Mouse (Mus musculus): ENCODE results near the gene Glod4. TPM values are rescaled to one million over a fixed set of nuclear protein-coding genes. Genes with fewer than 3 reads are reported as not detected.
A peak's percentile ranks its signal among the peaks of the same experiment; 100 is the strongest.

The Glod4 gene
- polyA plus RNA-seq, 1 experiment: 1.6 TPM

DNA sequence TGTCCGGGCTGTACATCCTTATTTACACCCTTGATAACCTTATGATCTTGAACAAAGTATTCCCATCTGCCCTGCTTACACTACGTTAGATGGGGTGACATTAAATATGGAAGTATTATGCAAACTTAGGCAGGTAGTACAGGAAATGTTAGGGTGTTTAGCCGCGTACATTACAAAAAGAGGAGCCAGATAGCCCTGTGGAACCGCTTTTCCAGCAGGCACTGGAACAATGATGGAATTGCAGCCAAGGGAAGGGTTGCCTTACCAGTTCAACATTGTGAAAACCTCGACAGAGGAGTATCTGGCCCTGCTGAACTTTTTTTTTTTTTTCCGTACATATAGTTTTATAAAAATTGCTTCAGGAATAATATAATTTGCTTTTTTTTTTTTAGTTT lies 63.4 kb downstream of the Glod4 start:
- Histone ChIP-seq H3K36me3 (ENCODE audit: control insufficient read depth, insufficient read depth, low read length) (0 out of 2 replicates have a peak, but pooled peaks cover 6% of the 10 kb centered on the region), H3K27ac (ENCODE audit: insufficient read depth, low read depth, low read length) (no peak overlapping the region), H3K4me1 (ENCODE audit: control insufficient read depth, insufficient read depth, insufficient read length, low read length) (0 out of 2 replicates have a peak, but pooled peaks cover 2% of the 10 kb centered on the region), H3K27me3 (ENCODE audit: control insufficient read depth, insufficient read depth, low read length) (no peaks in the 10 kb centered on the region), H3K4me3 (ENCODE audit: low read depth, low read length) (peak overlapping the region; percentile 77)
- no peak for TF ChIP-seq POLR2A (IDR thresholded peaks at IDR 0.05; ENCODE audit: low read depth, low read length)
- no peak for TF ChIP-seq CTCF (IDR thresholded peaks at IDR 0.05; ENCODE audit: extremely low read depth, insufficient read length, insufficient replicate concordance, low read depth, low read length)
- 10% methylated on average over 7 of the region's 7 CpGs for WGBS

DNA sequence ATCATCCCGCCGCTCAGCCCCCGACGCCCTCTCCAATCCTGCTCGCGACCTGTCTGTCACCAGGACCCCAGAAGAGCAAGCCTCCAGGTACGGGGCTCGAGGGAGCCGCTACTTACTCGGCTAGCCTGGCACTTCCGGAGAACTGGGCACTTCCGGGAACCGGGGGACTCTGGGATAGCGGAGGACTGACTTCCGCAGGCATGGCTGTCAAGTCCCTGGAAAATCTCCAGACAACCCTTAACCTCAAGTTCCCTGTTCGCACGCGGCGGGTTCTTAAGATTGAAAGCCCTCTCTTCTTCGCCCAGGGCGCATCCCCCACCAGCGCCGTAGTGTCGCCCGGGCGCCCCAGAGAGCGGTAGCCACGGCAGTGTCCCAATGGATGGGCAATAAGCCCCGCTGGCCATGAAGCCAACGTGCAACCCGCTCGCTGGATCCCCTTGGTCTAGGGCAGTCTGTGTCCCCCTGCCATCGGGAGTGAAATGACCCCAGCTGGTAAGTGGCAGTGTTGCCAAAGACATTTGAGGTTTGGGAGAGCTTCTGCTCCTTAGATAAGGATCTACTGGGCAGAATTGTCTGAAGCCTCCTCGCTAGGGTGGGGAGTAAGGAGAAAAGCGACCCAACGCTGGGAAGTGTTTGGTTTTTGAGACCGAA lies 63.9 kb downstream of the Glod4 start, which contains the start of the genes Vps53 and Fam57a:
Gene Vps53, minus strand, starts transcription at position 153 of the 651 bp plus-strand sequence.
Gene Fam57a, plus strand, starts transcription at position 177 of the 651 bp plus-strand sequence.
- Histone ChIP-seq H3K27ac (ENCODE audit: insufficient read depth, low read depth, low read length) (peak within 1 kb of the TSS; percentile 66), H3K27me3 (ENCODE audit: control insufficient read depth, insufficient read depth, low read length) (no peaks in the 10 kb centered on the region), H3K4me3 (ENCODE audit: low read depth, low read length) (peak within 1 kb of the TSS; percentile 77), H3K36me3 (ENCODE audit: control insufficient read depth, insufficient read depth, low read length) (0 out of 2 replicates have a peak, but pooled peaks cover 6% of the 10 kb centered on the region), H3K4me1 (ENCODE audit: control insufficient read depth, insufficient read depth, insufficient read length, low read length) (0 out of 2 replicates have a peak, but pooled peaks cover 2% of the 10 kb centered on the region)
- under 1% methylated on average over 37 of the region's 37 CpGs for WGBS
- TF ChIP-seq POLR2A (IDR thresholded peaks at IDR 0.05; ENCODE audit: low read depth, low read length) (peak; percentile 73; the same call in 1 of the 2 replicates), CTCF (IDR thresholded peaks at IDR 0.05; ENCODE audit: extremely low read depth, insufficient read length, insufficient replicate concordance, low read depth, low read length) (no peak)

DNA sequence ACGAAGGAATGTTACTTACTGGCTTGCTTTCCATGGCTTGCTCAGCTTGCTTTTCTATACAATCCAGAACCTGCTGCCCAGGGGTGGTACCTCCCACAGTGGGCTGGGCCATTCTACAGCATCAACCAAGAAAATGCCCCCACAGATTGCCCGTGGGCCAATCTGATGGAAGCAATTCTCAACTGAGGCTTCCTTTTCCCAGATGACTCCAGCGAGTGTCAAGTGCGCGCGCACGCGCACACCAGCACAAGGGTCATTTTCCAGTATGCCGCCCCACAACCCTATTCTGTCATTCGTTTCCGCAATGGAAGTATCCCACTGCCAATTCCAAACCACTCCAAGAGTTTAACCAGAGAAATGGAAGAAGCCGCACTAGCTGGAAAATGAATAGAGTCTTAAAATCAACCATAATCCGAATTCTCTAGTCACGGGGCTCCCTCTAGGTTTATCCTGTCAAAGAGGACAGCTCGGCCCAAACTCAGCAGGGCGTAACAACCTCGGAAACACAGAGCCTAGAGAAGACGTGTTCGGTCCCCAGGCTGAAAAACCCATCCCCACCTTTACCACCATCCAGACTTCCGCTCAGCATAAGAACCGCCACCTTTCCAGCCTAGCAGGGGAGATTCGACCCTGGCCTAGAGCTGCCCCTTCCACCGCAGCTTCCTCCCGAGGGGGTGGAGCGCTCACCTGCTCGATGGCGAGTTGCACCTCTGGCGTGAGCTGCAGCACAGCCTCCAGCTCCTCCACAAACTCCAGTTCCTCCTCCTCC lies 64.6 kb downstream of the Glod4 start:
- WGBS: under 1% methylated on average over 28 of the region's 28 CpGs
- peaks cover 9% of the 10 kb centered on the region for H3K36me3 ChIP-seq (ENCODE audit: control insufficient read depth, insufficient read depth, low read length)
- peak overlapping the region; percentile 66 for H3K27ac ChIP-seq (ENCODE audit: insufficient read depth, low read depth, low read length)
- no peaks in the 10 kb centered on the region for H3K27me3 ChIP-seq (ENCODE audit: control insufficient read depth, insufficient read depth, low read length)
- 0 out of 2 replicates have a peak, but pooled peaks cover 2% of the 10 kb centered on the region for H3K4me1 ChIP-seq (ENCODE audit: control insufficient read depth, insufficient read depth, insufficient read length, low read length)
- TF ChIP-seq POLR2A (IDR thresholded peaks at IDR 0.05; ENCODE audit: low read depth, low read length) (no peak), CTCF (IDR thresholded peaks at IDR 0.05; ENCODE audit: extremely low read depth, insufficient read length, insufficient replicate concordance, low read depth, low read length) (no peak)
- H3K4me3 ChIP-seq (ENCODE audit: low read depth, low read length): peak overlapping the region; percentile 77

DNA sequence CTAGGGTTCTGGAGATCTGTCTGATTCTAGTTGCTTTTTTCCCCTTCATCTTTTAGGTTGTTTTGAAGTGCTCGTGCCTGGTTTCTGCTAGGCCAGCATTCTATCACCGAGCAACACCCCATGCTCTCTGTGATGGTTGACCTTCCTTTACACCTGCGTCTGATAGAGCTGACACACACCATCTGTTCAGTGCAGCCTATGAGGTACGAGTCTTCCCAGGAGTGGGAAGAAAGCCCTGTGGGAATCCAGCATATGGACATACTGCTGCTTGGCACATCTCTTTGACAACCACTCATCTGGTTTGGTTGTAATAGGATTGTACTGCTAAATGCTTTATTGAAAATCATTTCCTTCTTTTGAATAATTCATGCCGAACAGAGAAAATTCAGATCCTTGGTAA lies 73.3 kb downstream of the Glod4 start:
- no peaks in the 10 kb centered on the region for H3K4me1 ChIP-seq (ENCODE audit: control insufficient read depth, insufficient read depth, insufficient read length, low read length)
- H3K27ac ChIP-seq (ENCODE audit: insufficient read depth, low read depth, low read length): no peak overlapping the region
- TF ChIP-seq POLR2A (IDR thresholded peaks at IDR 0.05; ENCODE audit: low read depth, low read length) (no peak), CTCF (IDR thresholded peaks at IDR 0.05; ENCODE audit: extremely low read depth, insufficient read length, insufficient replicate concordance, low read depth, low read length) (no peak)
- H3K36me3 ChIP-seq (ENCODE audit: control insufficient read depth, insufficient read depth, low read length): peaks cover 9% of the 10 kb centered on the region
- no peak overlapping the region for H3K4me3 ChIP-seq (ENCODE audit: low read depth, low read length)
- H3K27me3 ChIP-seq (ENCODE audit: control insufficient read depth, insufficient read depth, low read length): no peaks in the 10 kb centered on the region
- WGBS: 79% methylated on average over 5 of the region's 5 CpGs

DNA sequence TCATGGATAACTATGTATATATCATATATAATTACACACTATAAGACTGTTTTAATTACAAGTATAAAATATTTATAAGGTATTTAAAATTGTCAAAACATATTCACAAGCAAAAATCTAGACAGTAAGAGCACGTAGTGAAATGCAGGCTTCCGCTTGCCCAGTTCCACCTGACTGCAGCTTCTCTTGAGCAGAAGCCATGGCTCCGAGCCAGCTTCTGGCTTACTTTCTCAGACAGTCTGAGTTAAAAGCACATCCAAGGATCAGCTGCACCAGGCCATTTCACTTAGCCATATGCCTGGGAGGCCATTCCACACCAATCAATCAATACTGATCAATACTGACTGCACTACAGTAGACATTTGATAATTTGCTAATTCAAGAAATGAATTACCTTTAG lies 74.5 kb downstream of the Glod4 start:
- H3K27me3 ChIP-seq (ENCODE audit: control insufficient read depth, insufficient read depth, low read length): no peaks in the 10 kb centered on the region
- H3K27ac ChIP-seq (ENCODE audit: insufficient read depth, low read depth, low read length): no peak overlapping the region
- no peaks in the 10 kb centered on the region for H3K4me1 ChIP-seq (ENCODE audit: control insufficient read depth, insufficient read depth, insufficient read length, low read length)
- no peak for TF ChIP-seq CTCF (IDR thresholded peaks at IDR 0.05; ENCODE audit: extremely low read depth, insufficient read length, insufficient replicate concordance, low read depth, low read length)
- no peak for TF ChIP-seq POLR2A (IDR thresholded peaks at IDR 0.05; ENCODE audit: low read depth, low read length)
- H3K4me3 ChIP-seq (ENCODE audit: low read depth, low read length): no peak overlapping the region
- peaks cover 9% of the 10 kb centered on the region for H3K36me3 ChIP-seq (ENCODE audit: control insufficient read depth, insufficient read depth, low read length)
- 78% methylated on average over 3 of the region's 3 CpGs for WGBS

DNA sequence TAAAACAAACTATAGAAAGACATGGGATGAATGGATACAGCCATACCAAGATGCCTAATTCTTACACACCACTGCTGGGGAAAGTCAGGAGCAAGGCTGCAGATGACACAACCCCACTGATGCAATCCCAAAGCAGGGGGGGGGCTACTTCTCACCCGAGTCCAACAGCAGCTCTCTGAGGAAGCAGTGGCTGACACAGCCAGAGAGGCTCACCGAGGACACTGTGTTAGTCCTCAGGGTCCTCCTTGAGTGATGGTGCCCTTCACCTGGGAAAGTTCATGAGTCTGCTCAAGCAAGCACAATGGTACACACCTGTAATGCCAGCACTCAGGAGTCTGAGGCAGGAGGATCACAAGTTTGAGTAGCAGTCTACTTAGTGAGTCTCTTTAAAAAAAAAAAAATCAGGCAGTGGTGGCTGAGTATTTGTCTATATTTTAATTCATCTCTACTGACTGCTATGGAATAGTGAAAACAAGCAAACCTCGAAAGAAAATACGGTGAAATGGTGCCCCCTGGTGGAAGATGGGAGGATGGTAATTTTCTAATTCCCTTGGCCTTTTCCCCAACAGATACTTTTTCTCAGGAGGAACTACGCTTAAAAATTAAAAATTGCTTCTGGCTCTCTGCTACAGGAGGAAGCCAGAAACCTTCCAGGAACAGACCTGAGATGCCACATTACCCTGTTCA lies 76.3 kb downstream of the Glod4 start:
- H3K36me3 ChIP-seq (ENCODE audit: control insufficient read depth, insufficient read depth, low read length): peaks cover 14% of the 10 kb centered on the region
- 19% methylated on average over 5 of the region's 5 CpGs for WGBS
- no peak overlapping the region for H3K4me3 ChIP-seq (ENCODE audit: low read depth, low read length)
- TF ChIP-seq POLR2A (IDR thresholded peaks at IDR 0.05; ENCODE audit: low read depth, low read length) (no peak), CTCF (IDR thresholded peaks at IDR 0.05; ENCODE audit: extremely low read depth, insufficient read length, insufficient replicate concordance, low read depth, low read length) (0 out of 2 replicates have a peak, but pooled peaks have one; percentile 4)
- no peaks in the 10 kb centered on the region for H3K27me3 ChIP-seq (ENCODE audit: control insufficient read depth, insufficient read depth, low read length)
- H3K4me1 ChIP-seq (ENCODE audit: control insufficient read depth, insufficient read depth, insufficient read length, low read length): no peaks in the 10 kb centered on the region
- no peak overlapping the region for H3K27ac ChIP-seq (ENCODE audit: insufficient read depth, low read depth, low read length)

All from small intestine, adult 2 months (tissue).